Mouse (Mus musculus) kidney, adult 2 months (tissue): ENCODE measurements around the gene Tmcc1.

Experiments used
- CTCF ChIP-seq: fragments of 200-500 bp; conservative IDR thresholded peaks from 2 replicates; pipeline ENCODE4 v1.5.1; 2011; ENCODE audit warnings: low read depth, mild to moderate bottlenecking, control low read depth, low read length, moderate library complexity, mixed read lengths; ENCODE audit not compliant: insufficient read depth, insufficient read length
- POLR2A ChIP-seq: fragments of 200-500 bp; IDR thresholded peaks from one replicate; pipeline ENCODE4 v1.6.1; 2011; ENCODE audit warnings: low read depth, low read length, control low read depth

- TF ChIP-seq CTCF (no peak), POLR2A (no peak)
Measured at GRCm38 (mm10) chr6:115986472-115987095, 206.7 kb downstream of the Tmcc1 start.
